8 mouse cellular contexts compared by ENCODE assay signal in genomic region chr7:130646762-130647139, GRCm38 (mm10).
DNase-seq lines count a peak whose midpoint lies in the region; ATAC-seq lines count a peak whose summit lies in the region.

No protein-coding gene starts in this region.

- under 1% methylated on average over 18 of the region's 18 CpGs for WGBS in embryonic facial prominence, embryonic 12.5 days
- WGBS in heart, embryonic 14.5 days, result under 1% methylated on average over 18 of the region's 18 CpGs

- H3K4me2 ChIP-seq in embryonic facial prominence, embryonic 12.5 days (replicated peaks), result peak overlapping the region; percentile 84
- H3K4me2 ChIP-seq in heart, embryonic 14.5 days (ENCODE audit: low read length), result peak overlapping the region; percentile 83

- H3K4me3 ChIP-seq in embryonic facial prominence, embryonic 12.5 days, result peak overlapping the region; percentile 60
- peak overlapping the region; percentile 85 to 89 for H3K4me3 ChIP-seq in heart, embryonic 14.5 days (ENCODE audit: control insufficient read depth in 1 of 2, insufficient read depth in 1 of 2, low read depth in 1 of 2, low read length in 2 of 2)
- H3K4me3 ChIP-seq in megakaryocyte, embryonic 14.5 days (replicated peaks), result peak overlapping the region; percentile 95

- peaks cover 24% of the 10 kb centered on the region for H3K4me1 ChIP-seq in embryonic facial prominence, embryonic 12.5 days
- H3K4me1 ChIP-seq in heart, embryonic 14.5 days (ENCODE audit: control insufficient read depth in 2 of 2, insufficient read depth in 2 of 2, low read length in 2 of 2), result peaks cover 28 to 50% of the 10 kb centered on the region in 2 experiments
- peaks cover 48% of the 10 kb centered on the region for H3K4me1 ChIP-seq in megakaryocyte, embryonic 14.5 days

- H3K9me3 ChIP-seq in embryonic facial prominence, embryonic 12.5 days, result no peaks in the 10 kb centered on the region
- no peaks in the 10 kb centered on the region for H3K9me3 ChIP-seq in heart, embryonic 14.5 days (ENCODE audit: control insufficient read depth, low read length)
- H3K9me3 ChIP-seq in megakaryocyte, embryonic 14.5 days, result no peaks in the 10 kb centered on the region

- peak overlapping the region; percentile 77 for H3K9ac ChIP-seq in embryonic facial prominence, embryonic 12.5 days
- H3K9ac ChIP-seq in heart, embryonic 14.5 days (ENCODE audit: low read length), result peak overlapping the region; percentile 99

- H3K27me3 ChIP-seq in embryonic facial prominence, embryonic 12.5 days, result no peaks in the 10 kb centered on the region
- H3K27me3 ChIP-seq in heart, embryonic 14.5 days (ENCODE audit: control insufficient read depth, insufficient read depth, low read length), result no peaks in the 10 kb centered on the region
- H3K27me3 ChIP-seq in megakaryocyte, embryonic 14.5 days (replicated peaks), result peaks cover 20% of the 10 kb centered on the region

- ATAC-seq in embryonic facial prominence, embryonic 12.5 days (ENCODE audit: insufficient number of reproducible peaks, insufficient read depth, low FRiP score, low TSS enrichment), result peak; percentile 13; the same call in 1 of the 2 replicates
- peak; percentile 66 for ATAC-seq in heart, embryonic 14.5 days (ENCODE audit: insufficient number of reproducible peaks, insufficient read depth, low FRiP score, low read depth)

- no peaks in the 10 kb centered on the region for H3K36me3 ChIP-seq in embryonic facial prominence, embryonic 12.5 days
- H3K36me3 ChIP-seq in heart, embryonic 14.5 days (ENCODE audit: control insufficient read depth, insufficient read depth, low read length), result no peaks in the 10 kb centered on the region
- no peaks in the 10 kb centered on the region for H3K36me3 ChIP-seq in megakaryocyte, embryonic 14.5 days (replicated peaks; ENCODE audit: low read length)

- peak; percentile 23 for DNase-seq in layer of hippocampus, adult 9-11 months
- no peak for DNase-seq in layer of hippocampus, postnatal 25 days (ENCODE audit: extremely low spot score in 1 of 2, low spot score in 1 of 2)
- DNase-seq in kidney, postnatal 10 days, result peak; percentile 89
- DNase-seq in spleen, adult 12 weeks (ENCODE audit: low spot score), result peak; percentile 5
- DNase-seq in layer of hippocampus, adult 8-10 months (ENCODE audit: low spot score in 2 of 2), result no peak

- peak overlapping the region; percentile 96 for H3K27ac ChIP-seq in embryonic facial prominence, embryonic 12.5 days
- H3K27ac ChIP-seq in heart, embryonic 14.5 days (replicated peaks in 1 of 2; ENCODE audit: control insufficient read depth in 1 of 2, insufficient read depth in 1 of 2, low read depth in 2 of 2, low read length in 2 of 2), result peak overlapping the region; percentile 100

Comparison
In these comparisons a context has a peak if more than half of its experiments do, and no peak if none do; other contexts are left out.
1. DNase-seq: peak in layer of hippocampus, adult 9-11 months (single experiment), kidney, postnatal 10 days (single experiment) and spleen, adult 12 weeks (single experiment); none in layer of hippocampus, postnatal 25 days (0 of 2) and layer of hippocampus, adult 8-10 months (0 of 2).
2. Peak in every context shown above with its lines, with median percentiles within 50 percentile points of each other: H3K4me3 ChIP-seq.